Mouse (Mus musculus) heart, postnatal 10 days (tissue): ENCODE measurements around the gene Il12rb2. TPM values are rescaled to one million over a fixed set of nuclear protein-coding genes. Genes with fewer than 3 reads are reported as not detected.

Experiments
- DNase-seq, 2 experiments: peaks; one replicate each; pipeline ENCODE4 v3.0.0; 2021
- intact Hi-C: fragments of 180-260 bp; cut with DNase I; formaldehyde crosslinking; loops from one replicate; pipeline ENCODE4 v1.15.1; 2025
- total RNA-seq, 2 experiments: library from RNA; stranded (reverse); gene quantifications; 2 replicates each; pipeline ENCODE4 v1.2.3; 2021

Gene Il12rb2
- total RNA-seq = under 1 TPM in 1 of 2 experiments, not detected in 1; 0.07 TPM

- intact Hi-C loops = no loop called here
- peak; percentile 13 for DNase-seq
Measured at GRCm38 (mm10) chr6:67375982-67376391, at the start of gene Il12rb2. Il12rb2 (minus strand) TSS chr6:67376188.

- no peak for DNase-seq
- intact Hi-C loops = no loop called here
Measured at GRCm38 (mm10) chr6:67421761-67422160, 45.8 kb upstream of the Il12rb2 start.

GRCm38 (mm10) chr6:67416557-67416956 is 40.6 kb upstream of the Il12rb2 start:
- no peak for DNase-seq
- intact Hi-C loops = no loop called here

- intact Hi-C loops = no loop called here
Measured at GRCm38 (mm10) chr6:67415276-67415675, 39.3 kb upstream of the Il12rb2 start.

GRCm38 (mm10) chr6:67413378-67413777 is 37.4 kb upstream of the Il12rb2 start:
- no peak for DNase-seq
- intact Hi-C loops = no loop called here

More at GRCm38 (mm10) chr6:67415276-67415675, 39.3 kb upstream of the Il12rb2 start:
- DNase-seq = no peak

GRCm38 (mm10) chr6:67405281-67405682 is 29.3 kb upstream of the Il12rb2 start:
- intact Hi-C loops = no loop called here
- no peak for DNase-seq

GRCm38 (mm10) chr6:67399551-67399950 is 23.6 kb upstream of the Il12rb2 start:
- intact Hi-C loops = no loop called here
- DNase-seq = no peak

GRCm38 (mm10) chr6:67365785-67366184 is 10.2 kb downstream of the Il12rb2 start:
- intact Hi-C loops = no loop called here
- no peak for DNase-seq

- DNase-seq = no peak
- intact Hi-C loops = no loop called here
Measured at GRCm38 (mm10) chr6:67348065-67348464, 27.9 kb downstream of the Il12rb2 start.

- no peak for DNase-seq
- intact Hi-C loops = no loop called here
Measured at GRCm38 (mm10) chr6:67339494-67339893, 36.5 kb downstream of the Il12rb2 start.

GRCm38 (mm10) chr6:67337943-67338342 is 38.0 kb downstream of the Il12rb2 start:
- intact Hi-C loops = no loop called here
- no peak for DNase-seq

- no peak for DNase-seq
- intact Hi-C loops = no loop called here
Measured at GRCm38 (mm10) chr6:67323788-67324187, 52.2 kb downstream of the Il12rb2 start.

- intact Hi-C loops = loop anchor here (1.0 to 5.0 kb wide), 4 partner anchors 119 to 351 kb away; no protein-coding TSS in a partner anchor
- peak; percentile 70 to 83 for DNase-seq
Measured at GRCm38 (mm10) chr6:67318451-67318850, 57.5 kb downstream of the Il12rb2 start.

- DNase-seq = no peak
- intact Hi-C loops = loop anchor here (1.0 to 5.0 kb wide), 4 partner anchors 119 to 351 kb away; no protein-coding TSS in a partner anchor
Measured at GRCm38 (mm10) chr6:67317827-67318338, 58.1 kb downstream of the Il12rb2 start.

- intact Hi-C loops = loop anchor here (5.0 kb wide), 2 partner anchors 120 to 350 kb away; no protein-coding TSS in a partner anchor
- DNase-seq = no peak
Measured at GRCm38 (mm10) chr6:67317068-67317467, 58.9 kb downstream of the Il12rb2 start.

- intact Hi-C loops = loop anchor here (5.0 kb wide), 2 partner anchors 123 to 347 kb away; no protein-coding TSS in a partner anchor
- DNase-seq = no peak
Measured at GRCm38 (mm10) chr6:67314697-67315096, 61.3 kb downstream of the Il12rb2 start.

GRCm38 (mm10) chr6:67309752-67310151 is 66.2 kb downstream of the Il12rb2 start:
- DNase-seq = no peak
- intact Hi-C loops = no loop called here

- intact Hi-C loops = no loop called here
- DNase-seq = no peak
Measured at GRCm38 (mm10) chr6:67308994-67309393, 67.0 kb downstream of the Il12rb2 start.

GRCm38 (mm10) chr6:67303210-67303609 is 72.8 kb downstream of the Il12rb2 start:
- DNase-seq = no peak
- intact Hi-C loops = no loop called here

- intact Hi-C loops = no loop called here
- DNase-seq = no peak
Measured at GRCm38 (mm10) chr6:67302471-67302870, 73.5 kb downstream of the Il12rb2 start.

GRCm38 (mm10) chr6:67301230-67301629 is 74.8 kb downstream of the Il12rb2 start:
- intact Hi-C loops = no loop called here
- no peak for DNase-seq

GRCm38 (mm10) chr6:67300710-67301163 is 75.3 kb downstream of the Il12rb2 start:
- intact Hi-C loops = no loop called here
- peak in 1 of 2 experiments; percentile 19 for DNase-seq

- DNase-seq = no peak
- intact Hi-C loops = no loop called here
Measured at GRCm38 (mm10) chr6:67300300-67300699, 75.7 kb downstream of the Il12rb2 start.
